Mouse (Mus musculus): ENCODE measurements at regions not wholly inside any gene's neighbourhood (a gene's known extent, or its start where the extent isn't known, plus 50 kb on each side); places are given as distances from the start of the nearest gene placed in this dataset.
A peak's percentile ranks its signal among the peaks of the same experiment; 100 is the strongest.

GRCm38 (mm10) chr6:84434532-84434931, 159.2 kb downstream of the Cyp26b1 start:
- no peak for DNase-seq

- DNase-seq, result no peak
These were observed 162.1 kb downstream of the Cyp26b1 start for GRCm38 (mm10) chr6:84431622-84431955.

DNA sequence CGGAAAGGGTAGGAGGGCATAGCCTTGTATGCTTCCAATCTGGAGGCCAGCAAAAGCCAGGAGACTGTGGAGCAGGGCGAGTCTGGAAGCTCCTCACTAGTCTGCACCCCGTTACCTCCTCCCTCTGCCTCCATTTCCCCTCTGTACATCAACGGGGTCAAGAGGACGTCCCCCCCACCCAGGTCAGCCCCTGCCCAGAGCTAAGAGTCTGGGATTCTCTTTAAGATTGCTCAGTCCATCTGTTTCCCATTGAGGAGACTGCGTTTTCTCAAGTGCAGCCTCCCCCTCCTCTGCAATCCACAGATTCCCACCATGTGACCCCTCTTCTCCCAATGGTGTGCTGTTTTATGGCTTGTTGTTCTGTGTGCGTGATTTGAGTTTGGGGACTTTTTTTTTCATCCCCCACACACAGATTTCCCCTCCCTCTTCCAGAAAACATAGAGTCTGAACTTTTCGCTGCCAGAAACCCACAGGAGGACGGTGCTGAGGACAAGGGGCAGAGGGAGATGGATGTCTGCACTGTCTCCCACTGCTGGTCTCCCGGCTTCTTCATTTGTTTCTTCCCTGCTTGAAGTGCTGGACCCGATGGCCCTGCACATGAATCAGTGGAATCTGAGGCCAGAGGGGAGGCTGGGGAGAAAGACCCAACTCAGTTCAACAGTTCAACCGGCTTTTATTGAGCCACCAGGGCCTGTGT, 162.6 kb downstream of the Cyp26b1 start:
- DNase-seq, result no peak

GRCm38 (mm10) chr6:84430146-84430545, 163.6 kb downstream of the Cyp26b1 start:
- DNase-seq, result no peak

- no peak for DNase-seq
These were observed 164.5 kb downstream of the Cyp26b1 start for GRCm38 (mm10) chr6:84429247-84429646.

- no peak for DNase-seq
These were observed 167.0 kb downstream of the Cyp26b1 start for GRCm38 (mm10) chr6:84426691-84427090.

- no peak for DNase-seq
These were observed 167.9 kb downstream of the Cyp26b1 start for GRCm38 (mm10) chr6:84425823-84426222.

- DNase-seq, result no peak
These were observed 170.8 kb downstream of the Cyp26b1 start for GRCm38 (mm10) chr6:84422946-84423345.

DNA sequence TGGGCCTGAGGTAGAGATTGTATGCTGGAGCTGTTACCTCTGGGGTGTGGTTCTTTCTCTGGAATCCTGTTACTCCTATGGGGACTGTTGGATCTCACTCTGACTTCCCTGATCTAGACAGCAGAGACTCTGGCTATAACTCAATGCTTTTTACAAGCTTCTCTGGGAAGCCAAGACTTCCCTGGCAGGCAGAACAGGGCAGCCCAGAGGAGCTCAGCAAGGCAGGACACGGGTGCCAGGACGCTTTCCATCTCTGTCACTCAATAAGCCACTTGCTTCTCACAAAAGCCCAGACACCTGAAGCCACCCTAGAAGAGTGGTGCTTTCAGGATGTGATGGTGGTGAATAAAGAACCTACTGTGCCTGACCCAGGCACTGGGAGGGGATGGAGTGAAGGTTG, 174.0 kb downstream of the Cyp26b1 start:
- DNase-seq, result no peak

GRCm38 (mm10) chr6:84419281-84419680, 174.4 kb downstream of the Cyp26b1 start:
- no peak for DNase-seq

- DNase-seq, result no peak
These were observed 176.6 kb downstream of the Cyp26b1 start for GRCm38 (mm10) chr6:84416992-84417636.

DNA sequence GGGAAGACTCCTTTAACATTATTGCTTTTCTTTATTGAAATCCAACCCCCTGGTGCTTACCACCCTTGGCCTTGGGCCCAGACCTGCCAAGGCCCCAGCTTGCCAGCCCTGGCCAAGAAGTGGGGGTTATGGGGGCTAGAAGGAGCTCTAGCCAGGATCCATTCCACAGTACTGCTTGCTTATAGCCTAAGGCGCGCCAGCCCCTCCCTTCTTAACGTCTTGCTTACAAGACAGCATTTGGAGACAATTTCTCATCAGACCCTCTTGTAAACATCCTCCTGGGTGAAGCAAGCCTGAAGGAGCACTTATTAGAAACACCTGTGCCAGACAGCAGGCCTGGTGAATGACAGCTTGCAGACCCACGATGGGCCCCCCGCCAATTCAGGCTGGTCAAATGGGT, 179.3 kb downstream of the Cyp26b1 start:
- DNase-seq, result no peak

- no peak for DNase-seq
These were observed 183.7 kb downstream of the Cyp26b1 start for GRCm38 (mm10) chr6:84409863-84410513.

GRCm38 (mm10) chr6:84408513-84408912, 185.2 kb downstream of the Cyp26b1 start:
- no peak for DNase-seq

DNA sequence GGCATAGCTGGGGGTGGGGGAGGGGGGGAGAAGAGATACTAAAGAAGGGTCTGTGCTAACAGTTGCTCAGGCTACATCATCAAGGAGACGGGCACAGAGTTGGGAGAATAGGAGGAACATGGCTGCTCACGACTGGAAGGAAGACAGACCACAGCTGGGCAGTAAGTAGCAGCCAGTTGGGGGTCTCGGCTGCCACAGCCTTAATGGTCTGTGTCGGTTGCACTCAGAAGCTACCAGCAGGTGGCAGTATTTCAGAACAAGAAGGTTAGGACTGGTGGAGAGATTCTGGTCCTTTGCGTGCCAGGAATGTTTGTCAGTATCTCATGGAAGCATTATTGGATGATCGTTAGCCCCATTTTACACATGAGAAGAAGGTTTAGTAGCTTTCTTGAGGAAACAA, 185.9 kb downstream of the Cyp26b1 start:
- DNase-seq, result peak; percentile 26 to 39

DNA sequence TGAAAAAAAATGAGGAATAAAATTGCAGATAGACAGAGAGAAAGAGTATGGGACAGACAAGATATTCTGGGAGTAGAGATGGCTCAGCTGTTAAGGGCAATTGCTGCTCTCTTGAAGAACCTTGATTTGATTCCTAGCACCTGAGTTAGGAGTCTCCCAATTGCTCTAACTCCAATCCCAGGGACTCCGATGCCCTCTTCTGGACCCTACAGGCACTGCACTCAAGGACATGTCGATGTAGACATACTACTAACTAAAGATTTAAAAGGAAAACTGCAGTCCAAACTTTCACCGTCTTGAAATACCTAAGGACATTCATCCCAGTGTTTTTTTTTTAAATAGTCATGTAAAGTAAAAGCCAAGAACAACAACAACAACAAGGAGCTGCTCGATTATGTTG, 189.0 kb downstream of the Cyp26b1 start:
- DNase-seq, result peak; percentile 12 to 16

DNA sequence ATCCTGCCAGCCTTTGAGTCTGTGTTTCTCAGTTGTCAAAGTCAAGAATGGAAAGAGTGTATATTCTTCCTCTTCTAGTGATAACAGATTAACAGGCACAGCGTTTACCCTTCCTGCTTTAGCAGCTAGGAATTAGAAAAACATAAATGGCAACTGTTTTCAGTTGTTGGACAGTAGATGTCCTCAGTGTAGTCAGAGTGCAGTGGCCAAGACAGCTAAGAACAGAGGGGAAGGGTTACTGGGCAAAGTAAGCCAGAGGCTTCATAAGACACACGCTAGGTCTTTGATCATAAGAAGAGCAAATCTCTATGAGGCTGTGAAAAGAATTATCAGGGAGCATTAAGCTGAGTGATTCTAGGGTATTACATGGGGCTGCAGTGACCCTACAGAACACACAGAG, 191.3 kb downstream of the Cyp26b1 start:
- no peak for DNase-seq

DNA sequence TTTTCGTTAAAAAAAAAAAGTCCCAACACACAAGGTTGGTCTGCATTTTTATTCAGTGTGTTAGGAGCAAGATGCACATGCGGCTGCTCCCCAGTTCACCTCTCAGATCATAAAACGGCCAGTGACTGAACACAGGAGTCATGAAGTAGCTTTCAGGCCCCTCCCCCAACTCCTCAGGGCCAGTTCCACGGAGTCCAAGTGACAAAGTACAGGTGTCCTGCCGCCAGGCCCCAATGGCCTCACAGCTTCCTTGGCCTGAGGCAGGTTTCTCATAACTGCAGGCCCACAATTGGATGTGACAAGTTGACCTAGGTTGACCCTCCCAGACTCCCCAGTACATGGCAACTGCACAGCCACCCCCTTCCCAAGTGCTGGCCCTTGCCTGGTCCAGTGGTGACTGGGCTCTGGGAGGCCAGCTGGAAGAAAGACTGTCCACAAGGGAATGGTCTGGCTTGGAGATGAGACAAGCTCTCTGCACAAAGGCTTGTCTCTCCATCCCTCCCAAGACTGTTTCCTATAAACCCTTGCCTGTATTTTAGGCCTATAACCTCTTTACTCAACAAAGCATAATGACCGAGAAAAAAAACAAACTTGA, 199.1 kb downstream of the Cyp26b1 start:
- no peak for DNase-seq

- DNase-seq, result no peak
These were observed 200.0 kb downstream of the Cyp26b1 start for GRCm38 (mm10) chr6:84393519-84394231.

GRCm38 (mm10) chr6:84392752-84393511, 200.8 kb downstream of the Cyp26b1 start:
- no peak for DNase-seq

GRCm38 (mm10) chr6:84391016-84391415, 202.7 kb downstream of the Cyp26b1 start:
- no peak for DNase-seq

- no peak for DNase-seq
These were observed 208.0 kb downstream of the Cyp26b1 start for GRCm38 (mm10) chr6:84385696-84386095.

All from thymus, postnatal 36 days (tissue).